Mouse (Mus musculus): Measurements from ENCODE around the gene Sdhaf2. TPM values are rescaled to one million over a fixed set of nuclear protein-coding genes. Genes with fewer than 3 reads are reported as not detected.

Sdhaf2 gene
- total and polyA plus RNA-seq, 3 experiments, result 68.5 to 74.6 TPM; not detected in 1

- no peak for TF ChIP-seq ZMIZ1 (IDR thresholded peaks at IDR 0.05; ENCODE audit: low read depth, low read length)
- no peak for TF ChIP-seq JUND (IDR thresholded peaks at IDR 0.05; ENCODE audit: low read depth, low read length)
- no peak for TF ChIP-seq CHD1 (IDR thresholded peaks at IDR 0.05; ENCODE audit: low read depth, low read length)
- TF ChIP-seq TAL1 (IDR thresholded peaks at IDR 0.05; ENCODE audit: low read length), result no peak
- no peak for TF ChIP-seq TBP (IDR thresholded peaks at IDR 0.05; ENCODE audit: low read depth, low read length)
- no peak for TF ChIP-seq MAZ (IDR thresholded peaks at IDR 0.05; ENCODE audit: low read depth, low read length)
- no peak for TF ChIP-seq GABPA (IDR thresholded peaks at IDR 0.05; ENCODE audit: low read depth, low read length)
- no peak for TF ChIP-seq ZC3H11A (IDR thresholded peaks at IDR 0.05; ENCODE audit: low read depth, low read length)
- no peak for TF ChIP-seq HCFC1 (IDR thresholded peaks at IDR 0.05; ENCODE audit: low read depth, low read length)
- no peak for DNase-seq (ENCODE audit: low read depth, low spot score)
- H3K27ac ChIP-seq (ENCODE audit: control insufficient read depth, low read depth, low read length), result no peak overlapping the region
These were observed 64.4 kb downstream of the Sdhaf2 start for GRCm38 (mm10) chr19:10461584-10461983.

GRCm38 (mm10) chr19:10459907-10460306 is 66.0 kb downstream of the Sdhaf2 start:
- no peak overlapping the region for H3K4me3 ChIP-seq (ENCODE audit: control insufficient read depth in 1 of 2, insufficient read depth in 1 of 2, low read depth in 2 of 2, low read length in 2 of 2)
- no peaks in the 10 kb centered on the region for H3K79me2 ChIP-seq (ENCODE audit: control insufficient read depth, insufficient read depth, low read length, poor library complexity)
- H3K9ac ChIP-seq (ENCODE audit: control insufficient read depth, low read depth, low read length, poor library complexity, severe bottlenecking), result no peak overlapping the region
- no peak for DNase-seq (ENCODE audit: low read depth, low spot score)
- H3K4me1 ChIP-seq (ENCODE audit: control insufficient read depth in 1 of 2, insufficient read depth in 2 of 2, low read length in 2 of 2), result no peaks in the 10 kb centered on the region
- TF ChIP-seq ZNF384 (IDR thresholded peaks at IDR 0.05; ENCODE audit: low read depth, low read length) (no peak), MXI1 (IDR thresholded peaks at IDR 0.05; ENCODE audit: low read depth, low read length) (no peak), SIN3A (IDR thresholded peaks at IDR 0.05; ENCODE audit: low read length) (no peak), TBP (IDR thresholded peaks at IDR 0.05; ENCODE audit: low read depth, low read length) (no peak), EP300 (IDR thresholded peaks at IDR 0.05; ENCODE audit: low read depth in 1 of 2, low read length in 2 of 2) (no peak), MEF2A (IDR thresholded peaks at IDR 0.05; ENCODE audit: extremely low read depth, insufficient replicate concordance, low read depth, low read length, poor library complexity, severe bottlenecking) (no peak), SMC3 (IDR thresholded peaks at IDR 0.05; ENCODE audit: low read depth, low read length) (no peak), ELF1 (IDR thresholded peaks at IDR 0.05; ENCODE audit: low read depth, low read length) (no peak), MAX (IDR thresholded peaks at IDR 0.05; ENCODE audit: low read length) (no peak), CHD2 (IDR thresholded peaks at IDR 0.05; ENCODE audit: low read length) (no peak), HCFC1 (IDR thresholded peaks at IDR 0.05; ENCODE audit: low read depth, low read length) (no peak)
- no peak overlapping the region for H3K27ac ChIP-seq (ENCODE audit: control insufficient read depth, low read depth, low read length)
- H3K9me3 ChIP-seq (replicated peaks; ENCODE audit: insufficient read depth, low read length), result no peaks in the 10 kb centered on the region
- H3K36me3 ChIP-seq (ENCODE audit: control insufficient read depth in 1 of 2, insufficient read depth in 2 of 2, low read length in 2 of 2), result no peaks in the 10 kb centered on the region
- H3K27me3 ChIP-seq (ENCODE audit: control insufficient read depth in 1 of 2, insufficient read depth in 2 of 2, low read length in 2 of 2), result no peaks in the 10 kb centered on the region; a peak in 1 of 4 replicates

More at GRCm38 (mm10) chr19:10461584-10461983, 64.4 kb downstream of the Sdhaf2 start:
- no peaks in the 10 kb centered on the region for H3K79me2 ChIP-seq (ENCODE audit: control insufficient read depth, insufficient read depth, low read length, poor library complexity)
- H3K4me1 ChIP-seq (ENCODE audit: control insufficient read depth in 1 of 2, insufficient read depth in 2 of 2, low read length in 2 of 2), result no peaks in the 10 kb centered on the region
- H3K9me3 ChIP-seq (replicated peaks; ENCODE audit: insufficient read depth, low read length), result no peaks in the 10 kb centered on the region
- H3K36me3 ChIP-seq (ENCODE audit: control insufficient read depth in 1 of 2, insufficient read depth in 2 of 2, low read length in 2 of 2), result no peaks in the 10 kb centered on the region
- no peak overlapping the region for H3K9ac ChIP-seq (ENCODE audit: control insufficient read depth, low read depth, low read length, poor library complexity, severe bottlenecking)
- H3K4me3 ChIP-seq (ENCODE audit: control insufficient read depth in 1 of 2, insufficient read depth in 1 of 2, low read depth in 2 of 2, low read length in 2 of 2), result no peak overlapping the region
- H3K27me3 ChIP-seq (ENCODE audit: control insufficient read depth in 1 of 2, insufficient read depth in 2 of 2, low read length in 2 of 2), result no peaks in the 10 kb centered on the region; a peak in 1 of 4 replicates

All from MEL (cell line).